Mouse (Mus musculus) forebrain, postnatal 0 days (tissue): Measurements from ENCODE around the gene Arid5b. TPM values are rescaled to one million over a fixed set of nuclear protein-coding genes. Genes with fewer than 3 reads are reported as not detected.

Experiments used
- ATAC-seq: fragments of 200-750 bp; cut with Nextera tagmentation; 2 replicates; pipeline ENCODE4 v1.8.0; 2017; ENCODE audit warnings: mild to moderate bottlenecking, moderate library complexity
- DNase-seq: peaks from one replicate; pipeline ENCODE4 v3.0.0-alpha.2; 2015
- H3K27ac ChIP-seq: fragments of 300-500 bp; sonication (generic); 2 replicates; pipeline ENCODE4 v1.5.1; 2014; ENCODE audit warnings: low read depth, mild to moderate bottlenecking, antibody characterized with exemption, low read length, moderate library complexity, mixed read lengths
- H3K27me3 ChIP-seq: fragments of 300-500 bp; sonication (generic); 2 replicates; pipeline ENCODE4 v1.6.1; 2014; ENCODE audit warnings: mild to moderate bottlenecking, low read length, mixed read lengths; ENCODE audit not compliant: insufficient read depth
- H3K36me3 ChIP-seq: fragments of 300-500 bp; sonication (generic); 2 replicates; pipeline ENCODE4 v1.6.1; 2014; ENCODE audit warnings: mild to moderate bottlenecking, moderate library complexity; ENCODE audit not compliant: insufficient read depth
- H3K4me1 ChIP-seq: fragments of 300-500 bp; sonication (generic); 2 replicates; pipeline ENCODE4 v1.6.1; 2014; ENCODE audit warnings: antibody characterized with exemption; ENCODE audit not compliant: insufficient read depth
- H3K4me2 ChIP-seq: fragments of 300-500 bp; sonication (generic); 2 replicates; pipeline ENCODE4 v1.6.1; 2014; ENCODE audit warnings: low read depth, mild to moderate bottlenecking, moderate library complexity
- H3K4me3 ChIP-seq: fragments of 300-500 bp; sonication (generic); 2 replicates; pipeline ENCODE4 v1.5.1; 2014; ENCODE audit warnings: low read depth, low read length, mixed read lengths
- H3K9ac ChIP-seq: fragments of 300-500 bp; sonication (generic); 2 replicates; pipeline ENCODE4 v1.6.1; 2014; ENCODE audit warnings: mild to moderate bottlenecking
- H3K9me3 ChIP-seq: fragments of 300-500 bp; sonication (generic); 2 replicates; pipeline ENCODE4 v1.6.1; 2016; ENCODE audit warnings: low read length
- CTCF ChIP-seq: sonication (generic); IDR thresholded peaks from 2 replicates; pipeline ENCODE4 v1.5.1; 2016; ENCODE audit warnings: antibody characterized with exemption, control low read depth, low read depth
- WGBS: fragments of 180-500 bp; shearing (Covaris S2); extraction: QIAGEN DNeasy Blood & Tissue Kit; methylation state at CpG from one replicate; pipeline ENCODE4 v1.1.7; 2014; 5-methylcytosine and 5-hydroxymethylcytosine counted together
- polyA plus RNA-seq: library from polyadenylated mRNA; unstranded; fragments of >200 nt; fragmentation: Nextera tagmentation; extraction: Ambion mirVana; gene quantifications from 2 replicates; pipeline ENCODE4 v1.2.1, GENCODE M21; 2015
- total RNA-seq: library from RNA; depleted of rRNA; stranded (reverse); fragments of >200 nt; gene quantifications from 2 replicates; pipeline ENCODE4 v1.2.3, GENCODE M21; 2014

The Arid5b gene
- total and polyA plus RNA-seq, 2 experiments from 2014 or later: 14.3 to 14.5 TPM

DNA sequence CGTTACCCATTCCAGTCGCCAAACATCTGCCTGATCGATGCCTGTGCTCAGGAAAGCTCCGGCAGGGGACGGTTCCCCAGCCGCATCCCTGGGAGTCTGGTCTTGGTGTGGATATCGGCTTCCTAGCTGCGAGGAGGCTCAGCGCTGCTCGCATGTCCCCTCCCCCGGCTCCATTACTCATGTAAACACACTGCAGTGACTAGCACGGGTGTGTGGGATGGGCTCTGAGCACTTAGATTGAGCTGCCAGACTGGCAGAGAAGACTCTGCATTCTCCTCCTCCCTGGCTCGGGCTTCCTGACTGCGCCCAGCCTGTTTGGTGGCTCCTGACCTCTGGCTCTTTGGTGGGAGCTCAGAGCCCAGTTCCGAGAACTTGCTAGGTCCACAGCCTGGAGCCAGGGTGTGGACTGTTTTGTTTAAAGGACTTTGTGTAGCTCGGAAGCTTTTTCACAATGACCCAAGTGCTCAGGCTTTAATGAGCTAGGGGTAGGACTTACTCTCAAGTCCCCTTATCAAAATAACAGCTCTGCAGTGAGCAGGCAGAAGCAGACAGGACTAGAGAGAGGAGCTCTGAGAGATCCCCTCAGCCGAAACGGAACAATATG is 142.0 kb downstream of the Arid5b start:
- 3% methylated on average over 18 of the region's 18 CpGs for WGBS
- peak overlapping the region; percentile 51 for H3K27ac ChIP-seq

DNA sequence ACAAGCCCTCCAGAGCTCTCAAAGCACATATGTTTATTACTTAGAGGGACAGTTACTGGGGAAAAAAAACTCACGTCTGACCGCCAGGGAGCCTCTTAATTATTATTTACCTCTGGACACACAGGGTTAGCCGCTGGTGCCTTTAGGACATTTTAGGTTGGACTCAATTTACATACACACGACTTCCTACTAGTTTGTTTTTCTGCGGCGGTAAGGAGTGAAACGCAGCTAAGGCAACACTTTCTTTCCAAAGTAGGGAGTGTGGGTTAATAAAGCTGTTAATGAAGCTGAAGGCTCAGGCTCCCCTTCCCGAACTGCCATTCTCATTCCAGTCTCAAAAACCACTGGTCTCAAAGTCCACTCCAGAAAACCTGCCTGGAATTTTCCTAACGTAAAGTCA is 142.5 kb downstream of the Arid5b start:
- no peaks in the 10 kb centered on the region; the same call in 1 of the 2 replicates for H3K36me3 ChIP-seq
- no peaks in the 10 kb centered on the region for H3K27me3 ChIP-seq
- WGBS: 1% methylated on average over 9 of the region's 9 CpGs
- no peak for TF ChIP-seq CTCF
- DNase-seq: no peak
- H3K27ac ChIP-seq: peak overlapping the region; percentile 51
- peak overlapping the region; percentile 61 for H3K4me2 ChIP-seq
- peaks cover 24% of the 10 kb centered on the region for H3K4me1 ChIP-seq
- peak overlapping the region; percentile 39 for H3K9ac ChIP-seq
- H3K4me3 ChIP-seq: peak overlapping the region; percentile 37
- no peak for ATAC-seq
- no peaks in the 10 kb centered on the region for H3K9me3 ChIP-seq

More for the DNA sequence above, 142.0 kb downstream of the Arid5b start:
- no peaks in the 10 kb centered on the region for H3K27me3 ChIP-seq
- DNase-seq: peak; percentile 72
- ATAC-seq: peak; percentile 94
- TF ChIP-seq CTCF: no peak
- no peaks in the 10 kb centered on the region; the same call in 1 of the 2 replicates for H3K36me3 ChIP-seq
- H3K4me1 ChIP-seq: peaks cover 24% of the 10 kb centered on the region
- H3K9ac ChIP-seq: peak overlapping the region; percentile 39
- peak overlapping the region; percentile 61 for H3K4me2 ChIP-seq
- peak overlapping the region; percentile 37 for H3K4me3 ChIP-seq
- H3K9me3 ChIP-seq: no peaks in the 10 kb centered on the region

DNA sequence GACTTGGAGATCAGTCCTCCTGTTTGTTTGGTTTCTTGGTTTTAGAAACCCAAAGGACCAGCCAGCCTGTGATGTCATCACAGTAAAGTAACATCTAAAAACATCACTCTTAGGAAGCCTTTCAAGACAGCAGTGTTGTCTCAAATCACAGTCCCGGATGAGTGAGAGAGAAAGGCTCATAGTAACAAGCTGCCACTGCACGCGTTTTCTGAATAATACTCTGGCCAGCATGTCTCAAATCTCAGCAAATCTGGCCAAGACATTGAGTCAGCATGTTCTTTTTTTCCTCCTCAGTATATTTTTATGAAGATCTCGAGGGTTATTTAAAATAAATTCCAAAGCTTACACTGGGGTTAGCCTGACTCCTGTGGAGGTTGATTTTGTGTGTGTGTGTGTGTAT is 143.1 kb downstream of the Arid5b start:
- no peak overlapping the region for H3K27ac ChIP-seq
- WGBS: 5% methylated on average over 4 of the region's 4 CpGs
- H3K4me2 ChIP-seq: peak overlapping the region; percentile 61
- peaks cover 22% of the 10 kb centered on the region for H3K4me1 ChIP-seq
- DNase-seq: no peak
- no peaks in the 10 kb centered on the region for H3K27me3 ChIP-seq
- no peak overlapping the region for H3K9ac ChIP-seq
- H3K4me3 ChIP-seq: peak overlapping the region; percentile 2; the same call in 1 of the 2 replicates
- TF ChIP-seq CTCF: no peak
- ATAC-seq: 0 out of 2 replicates have a peak, but pooled peaks have one; percentile 16
- H3K36me3 ChIP-seq: no peaks in the 10 kb centered on the region; the same call in 1 of the 2 replicates
- no peaks in the 10 kb centered on the region for H3K9me3 ChIP-seq

DNA sequence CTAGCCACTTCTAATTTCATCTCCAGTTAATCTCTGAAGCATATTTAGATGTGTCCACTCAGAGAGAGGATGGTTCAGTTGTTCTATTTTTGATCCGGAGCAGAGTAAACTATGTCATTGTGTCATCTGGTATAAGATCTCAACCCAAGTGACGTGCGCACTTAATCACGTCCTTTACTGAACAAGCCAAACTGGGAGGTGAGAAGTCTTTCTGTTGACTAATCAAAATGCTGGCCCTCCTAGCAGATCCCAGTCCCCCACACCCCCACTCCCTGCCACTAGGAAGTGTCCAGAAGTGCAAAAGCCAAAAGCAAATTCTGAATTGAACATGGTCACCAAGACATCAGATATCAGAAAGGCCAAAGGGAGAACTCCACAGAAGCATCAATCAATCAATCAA is 144.0 kb downstream of the Arid5b start:
- no peaks in the 10 kb centered on the region for H3K27me3 ChIP-seq
- DNase-seq (no peak), ATAC-seq (no peak)
- no peak overlapping the region for H3K4me3 ChIP-seq
- H3K4me2 ChIP-seq: no peak overlapping the region
- TF ChIP-seq CTCF: no peak
- no peak overlapping the region for H3K27ac ChIP-seq
- H3K4me1 ChIP-seq: peaks cover 17% of the 10 kb centered on the region
- no peak overlapping the region for H3K9ac ChIP-seq
- no peaks in the 10 kb centered on the region for H3K9me3 ChIP-seq
- 80% methylated on average over 4 of the region's 4 CpGs for WGBS
- no peaks in the 10 kb centered on the region; the same call in 1 of the 2 replicates for H3K36me3 ChIP-seq

DNA sequence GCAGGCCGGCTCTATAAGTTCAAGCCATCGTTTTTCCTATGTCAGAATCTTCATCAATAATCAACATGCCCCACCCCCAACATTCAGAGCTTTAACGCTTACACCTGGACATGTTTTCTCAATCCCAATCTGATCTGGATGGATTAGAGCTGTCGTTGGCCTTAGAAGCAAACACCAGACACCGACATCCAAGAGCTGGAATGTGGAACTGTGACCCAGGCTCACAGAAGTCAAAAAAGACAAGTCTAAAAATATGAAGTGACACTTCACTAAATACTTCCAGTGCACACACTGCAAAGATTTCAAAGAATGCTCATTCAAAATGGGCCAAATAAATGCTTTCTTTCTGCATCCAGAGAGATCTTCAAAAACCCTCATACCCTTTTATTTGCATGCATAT is 144.5 kb downstream of the Arid5b start:
- Histone ChIP-seq H3K4me2 (no peak overlapping the region), H3K9me3 (no peaks in the 10 kb centered on the region), H3K27me3 (no peaks in the 10 kb centered on the region), H3K4me1 (peaks cover 17% of the 10 kb centered on the region), H3K36me3 (no peaks in the 10 kb centered on the region; the same call in 1 of the 2 replicates), H3K27ac (no peak overlapping the region), H3K9ac (no peak overlapping the region), H3K4me3 (no peak overlapping the region)
- no peak for TF ChIP-seq CTCF
- ATAC-seq: no peak
- WGBS: 88% methylated on average over 5 of the region's 5 CpGs
- no peak for DNase-seq

DNA sequence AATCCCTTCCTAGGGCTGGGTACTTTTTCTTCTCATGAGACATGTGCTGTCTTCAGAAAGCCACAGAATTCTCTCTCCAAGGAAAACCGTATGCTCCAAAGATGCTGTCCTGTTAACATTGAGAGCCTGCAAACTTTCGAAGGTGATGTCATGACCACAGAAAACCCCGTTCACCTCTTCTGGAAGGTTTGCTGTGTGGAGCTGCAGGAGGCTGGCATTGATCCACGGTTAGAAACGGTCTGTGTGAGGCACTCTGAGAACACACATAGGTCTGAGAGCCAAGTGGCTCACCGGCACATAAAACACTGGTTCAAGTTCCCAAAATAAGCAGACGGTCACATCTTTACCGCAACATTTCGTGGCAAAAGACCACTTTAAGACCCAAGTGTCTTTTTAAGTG is 145.9 kb downstream of the Arid5b start:
- Histone ChIP-seq H3K27me3 (no peaks in the 10 kb centered on the region), H3K4me1 (peaks cover 17% of the 10 kb centered on the region), H3K9ac (no peak overlapping the region), H3K36me3 (no peaks in the 10 kb centered on the region; the same call in 1 of the 2 replicates), H3K9me3 (no peaks in the 10 kb centered on the region), H3K4me3 (no peak overlapping the region), H3K27ac (no peak overlapping the region), H3K4me2 (no peak overlapping the region)
- no peak for DNase-seq
- TF ChIP-seq CTCF: no peak
- ATAC-seq: no peak
- WGBS: 78% methylated on average over 9 of the region's 9 CpGs

DNA sequence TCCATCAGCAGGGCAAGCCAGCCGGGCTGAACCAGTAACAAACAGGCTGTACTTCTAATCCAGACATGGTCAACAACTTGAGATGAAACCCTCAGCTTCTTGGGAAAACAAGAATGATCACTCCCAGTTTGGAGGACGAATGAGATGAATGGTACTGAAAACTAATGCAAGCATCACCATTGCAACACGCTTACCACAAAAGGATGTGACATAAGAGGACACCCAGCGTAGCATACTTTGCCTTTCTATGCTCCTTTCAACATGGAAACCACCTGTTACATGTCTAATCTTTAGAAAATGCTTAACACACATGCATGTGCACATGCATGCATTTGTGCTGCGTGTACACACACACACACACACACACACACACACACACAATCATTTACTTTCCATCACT is 146.4 kb downstream of the Arid5b start:
- 90% methylated on average over 5 of the region's 5 CpGs for WGBS
- no peak for TF ChIP-seq CTCF
- ATAC-seq: no peak

More for the DNA sequence above, 146.4 kb downstream of the Arid5b start:
- H3K9ac ChIP-seq: no peak overlapping the region
- DNase-seq: no peak
- no peak overlapping the region for H3K4me3 ChIP-seq
- H3K27ac ChIP-seq: no peak overlapping the region
- H3K4me2 ChIP-seq: no peak overlapping the region
- no peaks in the 10 kb centered on the region; the same call in 1 of the 2 replicates for H3K36me3 ChIP-seq
- H3K9me3 ChIP-seq: no peaks in the 10 kb centered on the region
- H3K27me3 ChIP-seq: no peaks in the 10 kb centered on the region
- peaks cover 16% of the 10 kb centered on the region for H3K4me1 ChIP-seq
